Mouse (Mus musculus) heart, postnatal 0 days (tissue): ENCODE results near the gene Sh3bp4. TPM values are rescaled to one million over a fixed set of nuclear protein-coding genes. Genes with fewer than 3 reads are reported as not detected.
A peak's percentile ranks its signal among the peaks of the same experiment; 100 is the strongest.

Source experiments
- ATAC-seq: fragments of 200-750 bp; cut with Nextera tagmentation; 2 replicates; pipeline ENCODE4 v1.8.0; 2017; ENCODE audit warnings: low read depth, moderate number of reproducible peaks, moderate library complexity; ENCODE audit not compliant: insufficient read depth
- DNase-seq: peaks from one replicate; pipeline ENCODE4 v3.0.0-alpha.2; 2016; ENCODE audit warnings: low spot score
- H3K27ac ChIP-seq: fragments of 300-500 bp; sonication (generic); 2 replicates; pipeline ENCODE4 v1.5.1; 2014; ENCODE audit warnings: low read depth, mild to moderate bottlenecking
- H3K27me3 ChIP-seq: fragments of 300-500 bp; sonication (generic); 2 replicates; pipeline ENCODE4 v1.6.1; 2014; ENCODE audit warnings: low read length, mixed read lengths; ENCODE audit not compliant: control insufficient read depth, insufficient read depth
- H3K36me3 ChIP-seq: fragments of 300-500 bp; sonication (generic); replicated peaks from 2 replicates; pipeline ENCODE4 v1.6.1; 2014; ENCODE audit warnings: low read length, mixed read lengths; ENCODE audit not compliant: control insufficient read depth, insufficient read depth
- H3K4me1 ChIP-seq: fragments of 300-500 bp; sonication (generic); 2 replicates; pipeline ENCODE4 v1.6.1; 2014; ENCODE audit warnings: antibody characterized with exemption; ENCODE audit not compliant: control insufficient read depth, insufficient read depth
- H3K4me2 ChIP-seq: fragments of 300-500 bp; sonication (generic); 2 replicates; pipeline ENCODE4 v1.6.1; 2014; ENCODE audit warnings: low read depth, mild to moderate bottlenecking, low read length, moderate library complexity
- H3K4me3 ChIP-seq: fragments of 300-500 bp; sonication (generic); 2 replicates; pipeline ENCODE4 v1.5.1; 2014; ENCODE audit warnings: low read depth, low read length
- H3K9ac ChIP-seq: fragments of 300-500 bp; sonication (generic); replicated peaks from 2 replicates; pipeline ENCODE4 v1.6.1; 2014; ENCODE audit warnings: low read depth, low read length, mixed read lengths
- H3K9me3 ChIP-seq: fragments of 300-500 bp; sonication (generic); replicated peaks from 2 replicates; pipeline ENCODE4 v1.6.1; 2016; ENCODE audit warnings: low read length; ENCODE audit not compliant: control insufficient read depth
- CTCF ChIP-seq: IDR thresholded peaks from 2 replicates; pipeline ENCODE4 v1.5.1; 2016; ENCODE audit warnings: antibody characterized with exemption, control low read depth, low read depth
- EP300 ChIP-seq: IDR thresholded peaks from 2 replicates; pipeline ENCODE4 v1.6.1; 2016; ENCODE audit warnings: antibody characterized with exemption, low read depth
- WGBS: fragments of 180-500 bp; shearing (Covaris S2); extraction: QIAGEN DNeasy Blood & Tissue Kit; methylation state at CpG from one replicate; pipeline ENCODE4 v1.1.7; 2014; 5-methylcytosine and 5-hydroxymethylcytosine counted together
- polyA plus RNA-seq: library from polyadenylated mRNA; unstranded; fragments of >200 nt; fragmentation: Nextera tagmentation; extraction: Ambion mirVana; gene quantifications from 2 replicates; pipeline ENCODE4 v1.2.1, GENCODE M21; 2015
- total RNA-seq: library from RNA; depleted of rRNA; stranded (reverse); fragments of >200 nt; gene quantifications from 2 replicates; pipeline ENCODE4 v1.2.3, GENCODE M21; 2014; ENCODE audit warnings: low replicate concordance

Gene Sh3bp4
- total and polyA plus RNA-seq, 2 experiments from 2014 or later = 15.1 to 50.6 TPM

- Histone ChIP-seq H3K9me3 (no peaks in the 10 kb centered on the region), H3K4me2 (no peak overlapping the region), H3K27me3 (no peaks in the 10 kb centered on the region), H3K4me1 (peaks cover 58% of the 10 kb centered on the region), H3K36me3 (0 out of 2 replicates have a peak, but pooled peaks cover 12% of the 10 kb centered on the region), H3K9ac (peak overlapping the region; percentile 2; the same call in 1 of the 2 replicates), H3K27ac (peak overlapping the region; percentile 92), H3K4me3 (no peak overlapping the region)
- TF ChIP-seq EP300 = no peak
- TF ChIP-seq CTCF = no peak
- WGBS = 43% methylated on average over 13 of the region's 13 CpGs
- DNase-seq (no peak), ATAC-seq (no peak; the same call in 1 of the 2 replicates)
Observed at GRCm38 (mm10) chr1:89104066-89104765, 34.0 kb downstream of the Sh3bp4 start.

GRCm38 (mm10) chr1:89105891-89106830 lies 35.9 kb downstream of the Sh3bp4 start:
- Histone ChIP-seq H3K4me1 (peaks cover 74% of the 10 kb centered on the region), H3K9me3 (no peaks in the 10 kb centered on the region), H3K4me3 (no peak overlapping the region), H3K4me2 (no peak overlapping the region), H3K27me3 (no peaks in the 10 kb centered on the region), H3K36me3 (0 out of 2 replicates have a peak, but pooled peaks cover 12% of the 10 kb centered on the region), H3K27ac (no peak overlapping the region), H3K9ac (no peak overlapping the region)
- no peak for TF ChIP-seq CTCF
- TF ChIP-seq EP300 = no peak
- 82% methylated on average over 18 of the region's 18 CpGs for WGBS
- DNase-seq (no peak), ATAC-seq (no peak)

DNA sequence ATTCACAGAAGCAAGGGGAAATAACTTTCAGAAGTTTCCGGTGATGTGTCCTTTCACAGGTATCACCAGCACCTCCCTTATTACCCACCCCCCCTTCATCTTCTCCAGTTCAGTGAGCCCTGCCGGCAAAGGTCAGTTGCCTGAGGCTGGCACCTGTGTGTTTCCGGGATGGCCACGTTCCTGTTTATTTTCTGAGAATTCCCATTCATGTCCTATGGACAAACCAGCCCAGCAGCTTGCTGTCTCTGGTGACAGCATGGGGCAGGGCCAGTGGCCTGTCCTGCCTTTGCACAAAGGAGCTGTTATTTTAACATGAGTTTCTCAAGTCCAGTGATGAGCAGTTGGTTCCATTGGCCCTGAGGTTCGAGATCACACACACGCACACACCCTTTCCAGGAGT lies 37.3 kb downstream of the Sh3bp4 start:
- Histone ChIP-seq H3K27me3 (no peaks in the 10 kb centered on the region), H3K9ac (no peak overlapping the region), H3K27ac (peak overlapping the region; percentile 83), H3K36me3 (peaks cover 12% of the 10 kb centered on the region; the same call in 1 of the 2 replicates), H3K4me3 (no peak overlapping the region), H3K9me3 (no peaks in the 10 kb centered on the region), H3K4me1 (peaks cover 77% of the 10 kb centered on the region), H3K4me2 (no peak overlapping the region)
- DNase-seq (no peak), ATAC-seq (no peak)
- WGBS = 63% methylated on average over 6 of the region's 6 CpGs
- TF ChIP-seq EP300 = no peak
- TF ChIP-seq CTCF = no peak

- H3K4me2 ChIP-seq = no peak overlapping the region
- peaks cover 12% of the 10 kb centered on the region for H3K36me3 ChIP-seq
- peak; percentile 70 for DNase-seq
- H3K27ac ChIP-seq = peak overlapping the region; percentile 83
- peaks cover 73% of the 10 kb centered on the region for H3K4me1 ChIP-seq
- 10% methylated on average over 6 of the region's 6 CpGs for WGBS
- H3K9me3 ChIP-seq = no peaks in the 10 kb centered on the region
- peak; percentile 57 for TF ChIP-seq EP300
- TF ChIP-seq CTCF = no peak; the same call in 1 of the 2 replicates
- H3K27me3 ChIP-seq = no peaks in the 10 kb centered on the region
- peak overlapping the region; percentile 17; the same call in 1 of the 2 replicates for H3K9ac ChIP-seq
- no peak overlapping the region for H3K4me3 ChIP-seq
- peak; percentile 70 for ATAC-seq
Observed at GRCm38 (mm10) chr1:89108340-89108896, 38.2 kb downstream of the Sh3bp4 start.

- Histone ChIP-seq H3K4me2 (no peak overlapping the region), H3K27me3 (no peaks in the 10 kb centered on the region), H3K4me3 (no peak overlapping the region), H3K4me1 (peaks cover 59% of the 10 kb centered on the region), H3K9ac (no peak overlapping the region), H3K27ac (peak overlapping the region; percentile 22; the same call in 1 of the 2 replicates), H3K36me3 (peaks cover 18% of the 10 kb centered on the region), H3K9me3 (no peaks in the 10 kb centered on the region)
- no peak for TF ChIP-seq EP300
- TF ChIP-seq CTCF = no peak
- DNase-seq (no peak), ATAC-seq (no peak)
- WGBS = 72% methylated on average over 7 of the region's 7 CpGs
Observed at GRCm38 (mm10) chr1:89109767-89110166, 39.6 kb downstream of the Sh3bp4 start.
